Mouse (Mus musculus): Measurements from ENCODE around the gene Atp1b1. TPM values are rescaled to one million over a fixed set of nuclear protein-coding genes. Genes with fewer than 3 reads are reported as not detected.

Gene Atp1b1
- polyA plus RNA-seq, 1 experiment from 2014 or later = 20.3 TPM

- H3K27ac ChIP-seq (ENCODE audit: low read length) = peak overlapping the region; percentile 72
- H3K4me3 ChIP-seq (ENCODE audit: low read depth, low read length) = peak overlapping the region; percentile 58
- no peaks in the 10 kb centered on the region for H3K9me3 ChIP-seq (replicated peaks; ENCODE audit: control insufficient read depth, low read length)
- 2% methylated on average over 59 of the region's 76 CpGs for whole genome bisulfite sequencing (ENCODE audit: insufficient replicate concordance)
- H3K36me3 ChIP-seq (ENCODE audit: control insufficient read depth, insufficient read depth) = no peaks in the 10 kb centered on the region
- peak overlapping the region; percentile 58 for H3K4me2 ChIP-seq (ENCODE audit: low read depth, low read length)
- peak; percentile 70 for ATAC-seq (ENCODE audit: low read depth)
- peak overlapping the region; percentile 50 for H3K9ac ChIP-seq (ENCODE audit: low read depth, low read length)
- no peaks in the 10 kb centered on the region; the same call in none of the 2 replicates for H3K4me1 ChIP-seq (ENCODE audit: control insufficient read depth, low read depth, low read length)
- H3K27me3 ChIP-seq (ENCODE audit: control insufficient read depth, insufficient read depth, low read depth, low read length) = peaks cover 46% of the 10 kb centered on the region
Observed at GRCm38 (mm10) chr1:164457531-164458244, 467 bp downstream of the Atp1b1 start.

GRCm38 (mm10) chr1:164456731-164457130 lies 1.4 kb downstream of the Atp1b1 start:
- 7% methylated on average over 8 of the region's 8 CpGs for WGBS (ENCODE audit: insufficient replicate concordance)
- ATAC-seq (ENCODE audit: low read depth) = no peak

GRCm38 (mm10) chr1:164456065-164456464 lies 2.1 kb downstream of the Atp1b1 start:
- no peak overlapping the region for H3K27ac ChIP-seq (ENCODE audit: low read length)
- no peaks in the 10 kb centered on the region; the same call in none of the 2 replicates for H3K4me1 ChIP-seq (ENCODE audit: control insufficient read depth, low read depth, low read length)
- no peaks in the 10 kb centered on the region for H3K36me3 ChIP-seq (ENCODE audit: control insufficient read depth, insufficient read depth)
- H3K27me3 ChIP-seq (ENCODE audit: control insufficient read depth, insufficient read depth, low read depth, low read length) = peaks cover 46% of the 10 kb centered on the region
- peak overlapping the region; percentile 24; the same call in 1 of the 2 replicates for H3K9ac ChIP-seq (ENCODE audit: low read depth, low read length)
- 30% methylated on average over 6 of the region's 6 CpGs for WGBS (ENCODE audit: insufficient replicate concordance)
- peak overlapping the region; percentile 58 for H3K4me2 ChIP-seq (ENCODE audit: low read depth, low read length)
- no peak for ATAC-seq (ENCODE audit: low read depth)
- no peaks in the 10 kb centered on the region for H3K9me3 ChIP-seq (replicated peaks; ENCODE audit: control insufficient read depth, low read length)
- peak overlapping the region; percentile 58 for H3K4me3 ChIP-seq (ENCODE audit: low read depth, low read length)

More at GRCm38 (mm10) chr1:164456731-164457130, 1.4 kb downstream of the Atp1b1 start:
- H3K36me3 ChIP-seq (ENCODE audit: control insufficient read depth, insufficient read depth) = no peaks in the 10 kb centered on the region
- H3K9me3 ChIP-seq (replicated peaks; ENCODE audit: control insufficient read depth, low read length) = no peaks in the 10 kb centered on the region
- peaks cover 46% of the 10 kb centered on the region for H3K27me3 ChIP-seq (ENCODE audit: control insufficient read depth, insufficient read depth, low read depth, low read length)
- H3K4me3 ChIP-seq (ENCODE audit: low read depth, low read length) = peak overlapping the region; percentile 58
- H3K9ac ChIP-seq (ENCODE audit: low read depth, low read length) = peak overlapping the region; percentile 50; the same call in 1 of the 2 replicates
- no peak overlapping the region for H3K27ac ChIP-seq (ENCODE audit: low read length)
- H3K4me2 ChIP-seq (ENCODE audit: low read depth, low read length) = peak overlapping the region; percentile 58
- H3K4me1 ChIP-seq (ENCODE audit: control insufficient read depth, low read depth, low read length) = no peaks in the 10 kb centered on the region; the same call in none of the 2 replicates

- 56% methylated on average over 7 of the region's 7 CpGs for WGBS (ENCODE audit: insufficient replicate concordance)
- Histone ChIP-seq H3K9me3 (replicated peaks; ENCODE audit: control insufficient read depth, low read length) (no peaks in the 10 kb centered on the region), H3K4me3 (ENCODE audit: low read depth, low read length) (peak overlapping the region; percentile 58), H3K27ac (ENCODE audit: low read length) (no peak overlapping the region), H3K4me2 (ENCODE audit: low read depth, low read length) (peak overlapping the region; percentile 58), H3K9ac (ENCODE audit: low read depth, low read length) (peak overlapping the region; percentile 24; the same call in 1 of the 2 replicates), H3K27me3 (ENCODE audit: control insufficient read depth, insufficient read depth, low read depth, low read length) (peaks cover 46% of the 10 kb centered on the region), H3K4me1 (ENCODE audit: control insufficient read depth, low read depth, low read length) (no peaks in the 10 kb centered on the region; the same call in none of the 2 replicates), H3K36me3 (ENCODE audit: control insufficient read depth, insufficient read depth) (no peaks in the 10 kb centered on the region)
- ATAC-seq (ENCODE audit: low read depth) = no peak
Observed at GRCm38 (mm10) chr1:164455614-164456013, 2.5 kb downstream of the Atp1b1 start.

GRCm38 (mm10) chr1:164454747-164455400 lies 3.3 kb downstream of the Atp1b1 start:
- Histone ChIP-seq H3K27me3 (ENCODE audit: control insufficient read depth, insufficient read depth, low read depth, low read length) (peaks cover 46% of the 10 kb centered on the region), H3K4me1 (ENCODE audit: control insufficient read depth, low read depth, low read length) (no peaks in the 10 kb centered on the region; the same call in none of the 2 replicates), H3K9ac (ENCODE audit: low read depth, low read length) (no peak overlapping the region), H3K36me3 (ENCODE audit: control insufficient read depth, insufficient read depth) (no peaks in the 10 kb centered on the region), H3K27ac (ENCODE audit: low read length) (peak overlapping the region; percentile 37; the same call in 1 of the 2 replicates), H3K9me3 (replicated peaks; ENCODE audit: control insufficient read depth, low read length) (no peaks in the 10 kb centered on the region), H3K4me3 (ENCODE audit: low read depth, low read length) (peak overlapping the region; percentile 31), H3K4me2 (ENCODE audit: low read depth, low read length) (peak overlapping the region; percentile 42)
- ATAC-seq (ENCODE audit: low read depth) = no peak
- 47% methylated on average over 14 of the region's 14 CpGs for WGBS (ENCODE audit: insufficient replicate concordance)

GRCm38 (mm10) chr1:164453739-164454138 lies 4.4 kb downstream of the Atp1b1 start:
- 29% methylated on average over 5 of the region's 5 CpGs for WGBS (ENCODE audit: insufficient replicate concordance)
- Histone ChIP-seq H3K27me3 (ENCODE audit: control insufficient read depth, insufficient read depth, low read depth, low read length) (peaks cover 35% of the 10 kb centered on the region), H3K4me2 (ENCODE audit: low read depth, low read length) (no peak overlapping the region), H3K9me3 (replicated peaks; ENCODE audit: control insufficient read depth, low read length) (no peaks in the 10 kb centered on the region), H3K4me1 (ENCODE audit: control insufficient read depth, low read depth, low read length) (no peaks in the 10 kb centered on the region; the same call in none of the 2 replicates), H3K9ac (ENCODE audit: low read depth, low read length) (no peak overlapping the region), H3K27ac (ENCODE audit: low read length) (no peak overlapping the region), H3K36me3 (ENCODE audit: control insufficient read depth, insufficient read depth) (no peaks in the 10 kb centered on the region), H3K4me3 (ENCODE audit: low read depth, low read length) (no peak overlapping the region)
- no peak for ATAC-seq (ENCODE audit: low read depth)

GRCm38 (mm10) chr1:164453146-164453545 lies 5.0 kb downstream of the Atp1b1 start:
- Histone ChIP-seq H3K27ac (ENCODE audit: low read length) (no peak overlapping the region), H3K4me2 (ENCODE audit: low read depth, low read length) (no peak overlapping the region), H3K9ac (ENCODE audit: low read depth, low read length) (no peak overlapping the region), H3K27me3 (ENCODE audit: control insufficient read depth, insufficient read depth, low read depth, low read length) (peaks cover 30% of the 10 kb centered on the region), H3K4me3 (ENCODE audit: low read depth, low read length) (no peak overlapping the region), H3K36me3 (ENCODE audit: control insufficient read depth, insufficient read depth) (no peaks in the 10 kb centered on the region), H3K4me1 (ENCODE audit: control insufficient read depth, low read depth, low read length) (no peaks in the 10 kb centered on the region; the same call in 1 of the 2 replicates), H3K9me3 (replicated peaks; ENCODE audit: control insufficient read depth, low read length) (no peaks in the 10 kb centered on the region)
- ATAC-seq (ENCODE audit: low read depth) = no peak
- 74% methylated on average over 8 of the region's 8 CpGs for WGBS (ENCODE audit: insufficient replicate concordance)

- Histone ChIP-seq H3K36me3 (ENCODE audit: control insufficient read depth, insufficient read depth) (no peaks in the 10 kb centered on the region), H3K27ac (ENCODE audit: low read length) (no peak overlapping the region), H3K27me3 (ENCODE audit: control insufficient read depth, insufficient read depth, low read depth, low read length) (peaks cover 24% of the 10 kb centered on the region), H3K4me3 (ENCODE audit: low read depth, low read length) (no peak overlapping the region), H3K9me3 (replicated peaks; ENCODE audit: control insufficient read depth, low read length) (no peaks in the 10 kb centered on the region), H3K9ac (ENCODE audit: low read depth, low read length) (no peak overlapping the region), H3K4me2 (ENCODE audit: low read depth, low read length) (no peak overlapping the region), H3K4me1 (ENCODE audit: control insufficient read depth, low read depth, low read length) (no peaks in the 10 kb centered on the region; the same call in 1 of the 2 replicates)
- ATAC-seq (ENCODE audit: low read depth) = no peak
- 43% methylated on average over 6 of the region's 6 CpGs for WGBS (ENCODE audit: insufficient replicate concordance)
Observed at GRCm38 (mm10) chr1:164452580-164452979, 5.6 kb downstream of the Atp1b1 start.

GRCm38 (mm10) chr1:164451346-164451745 lies 6.8 kb downstream of the Atp1b1 start:
- no peaks in the 10 kb centered on the region for H3K9me3 ChIP-seq (replicated peaks; ENCODE audit: control insufficient read depth, low read length)
- no peak overlapping the region for H3K9ac ChIP-seq (ENCODE audit: low read depth, low read length)
- peaks cover 12% of the 10 kb centered on the region for H3K27me3 ChIP-seq (ENCODE audit: control insufficient read depth, insufficient read depth, low read depth, low read length)
- H3K4me2 ChIP-seq (ENCODE audit: low read depth, low read length) = no peak overlapping the region
- H3K36me3 ChIP-seq (ENCODE audit: control insufficient read depth, insufficient read depth) = no peaks in the 10 kb centered on the region
- 74% methylated on average over 5 of the region's 5 CpGs for WGBS (ENCODE audit: insufficient replicate concordance)
- ATAC-seq (ENCODE audit: low read depth) = no peak
- H3K27ac ChIP-seq (ENCODE audit: low read length) = no peak overlapping the region
- no peak overlapping the region for H3K4me3 ChIP-seq (ENCODE audit: low read depth, low read length)
- no peaks in the 10 kb centered on the region; the same call in 1 of the 2 replicates for H3K4me1 ChIP-seq (ENCODE audit: control insufficient read depth, low read depth, low read length)
